Mouse (Mus musculus) kidney, postnatal 4 days (tissue): ENCODE measurements around the gene Sdc1.
A peak's percentile ranks its signal among the peaks of the same experiment; 100 is the strongest.

Experiments used
- DNase-seq, 2 experiments: peaks; one replicate each; pipeline ENCODE4 v3.0.0; 2021; ENCODE audit warnings: mixed read lengths in 2 of 2

Gene Sdc1

DNA sequence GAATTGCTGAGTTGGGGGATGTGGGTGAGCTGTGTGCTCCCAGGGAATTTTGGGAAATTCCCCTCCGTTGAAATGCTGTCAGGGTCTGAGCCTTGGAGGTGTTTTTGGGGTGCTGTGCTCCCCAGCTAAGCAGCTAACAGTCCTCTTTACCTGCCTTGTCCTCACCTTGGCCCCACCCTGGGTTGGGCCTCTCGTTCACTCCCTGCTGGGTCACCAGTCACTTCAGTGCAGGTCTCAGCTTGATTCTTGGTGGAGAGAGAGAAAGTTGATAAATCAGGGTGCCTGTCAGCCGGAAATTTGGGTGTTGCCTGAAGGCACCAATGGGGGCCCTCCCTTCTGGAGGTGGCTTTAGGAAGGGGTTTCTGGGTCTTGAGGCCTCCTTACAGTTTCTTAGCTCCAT lies 11.4 kb downstream of the Sdc1 start:
- DNase-seq: no peak

DNA sequence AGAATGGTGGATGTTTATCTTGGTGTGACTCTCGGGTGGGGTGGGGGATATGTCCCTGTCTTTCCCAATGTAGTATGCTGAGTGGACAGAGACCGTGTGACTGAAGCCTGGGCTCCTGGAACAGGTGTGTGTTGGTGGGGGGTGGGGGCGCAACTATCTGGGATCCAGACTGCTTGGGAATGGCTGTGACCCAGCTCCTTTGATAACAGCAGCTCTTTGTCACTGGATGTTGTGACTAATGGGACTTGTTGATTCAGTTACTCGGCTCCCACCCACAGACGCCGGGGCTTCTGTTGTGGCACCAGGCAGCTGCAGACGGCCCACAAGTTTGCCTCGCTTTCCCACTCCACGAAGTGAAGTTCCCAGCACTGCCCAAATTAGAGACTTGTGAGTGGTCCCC lies 13.1 kb downstream of the Sdc1 start:
- no peak for DNase-seq

DNA sequence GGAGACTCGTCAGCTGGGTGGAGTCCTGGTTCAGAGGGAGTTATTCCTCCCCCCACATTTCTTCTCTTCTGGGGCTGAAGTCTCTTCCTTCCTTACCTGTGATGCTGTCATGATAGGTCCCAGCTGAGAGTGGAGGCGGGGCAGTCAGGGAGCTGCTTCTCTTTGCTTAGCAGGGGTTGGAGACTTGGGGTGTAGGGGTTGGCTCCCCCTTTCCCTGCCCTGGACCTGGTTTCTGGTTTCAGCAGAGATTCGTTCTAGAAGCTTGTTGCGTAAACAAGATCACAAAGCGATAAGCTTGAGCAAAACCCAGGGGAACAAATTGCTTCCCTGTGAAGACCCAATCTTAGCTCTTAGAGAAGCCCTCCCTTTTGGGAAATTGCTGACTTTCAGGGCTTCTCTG lies 15.4 kb downstream of the Sdc1 start:
- DNase-seq: no peak

DNA sequence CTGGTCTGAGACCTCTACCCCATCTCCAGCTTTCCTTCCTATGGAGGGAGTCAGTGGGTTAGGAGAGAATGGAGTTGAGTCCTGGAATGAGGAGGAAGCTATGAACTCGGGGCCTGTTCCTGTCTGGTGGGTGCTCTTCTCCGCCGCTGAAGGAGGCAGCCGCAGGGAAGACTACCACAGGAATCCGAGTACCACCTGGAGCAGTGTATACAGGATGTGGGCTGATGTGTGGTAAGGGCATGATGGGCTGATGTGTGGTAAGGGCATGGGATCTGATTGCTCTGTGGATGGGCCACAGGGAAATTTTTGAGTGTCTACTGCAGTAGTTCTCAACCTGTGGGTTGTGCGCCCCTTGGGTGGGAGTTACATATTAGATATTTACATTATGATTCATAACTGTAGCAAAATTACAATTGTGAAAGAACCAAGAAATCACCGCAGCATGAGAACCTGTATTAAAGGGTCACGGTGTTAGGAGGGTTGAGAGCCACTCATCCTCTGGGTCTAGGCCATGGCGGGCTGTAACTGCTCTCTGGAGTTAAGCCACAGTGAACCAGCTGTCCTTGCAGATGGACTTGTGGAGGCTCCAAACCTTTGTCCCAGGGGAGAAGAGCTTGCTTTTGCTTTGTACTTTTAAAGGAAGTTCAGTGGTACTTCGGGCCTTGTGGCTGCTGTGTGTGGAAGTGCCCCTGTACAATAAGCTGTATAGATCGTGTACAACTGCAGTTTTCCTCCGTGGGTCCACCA lies 16.0 kb downstream of the Sdc1 start:
- no peak for DNase-seq

DNA sequence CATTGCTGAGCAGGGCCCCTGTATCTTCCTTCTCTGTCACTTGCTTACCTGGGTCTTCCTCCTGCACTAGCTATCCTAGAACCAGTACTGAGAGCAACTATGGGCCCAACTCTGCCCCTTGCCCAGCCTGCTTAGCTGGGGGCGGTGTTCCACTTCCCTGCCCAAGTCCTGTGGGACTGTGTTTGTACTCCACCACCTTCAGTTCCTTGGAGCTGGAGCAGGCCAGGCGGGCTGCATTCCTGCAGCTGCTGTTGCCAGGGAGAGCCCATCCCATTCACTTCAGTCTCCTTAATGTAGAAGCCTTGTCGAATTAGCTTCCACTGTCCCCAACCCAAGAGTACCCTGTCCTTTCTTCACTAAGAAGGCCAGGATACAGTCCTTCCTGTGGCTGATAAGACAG lies 17.3 kb downstream of the Sdc1 start:
- no peak for DNase-seq

DNA sequence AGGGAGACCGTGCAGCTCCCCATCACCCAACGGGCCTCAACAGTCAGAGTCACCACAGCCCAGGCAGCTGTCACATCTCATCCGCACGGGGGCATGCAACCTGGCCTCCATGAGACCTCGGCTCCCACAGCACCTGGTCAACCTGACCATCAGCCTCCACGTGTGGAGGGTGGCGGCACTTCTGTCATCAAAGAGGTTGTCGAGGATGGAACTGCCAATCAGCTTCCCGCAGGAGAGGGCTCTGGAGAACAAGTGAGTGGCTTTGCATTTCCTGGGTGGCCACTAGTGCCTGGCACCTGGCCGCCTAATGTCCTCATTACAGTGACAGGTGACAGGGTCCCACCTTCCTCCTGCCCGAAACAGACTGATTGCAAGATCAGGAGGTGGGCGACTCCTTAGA lies 19.5 kb downstream of the Sdc1 start:
- DNase-seq: no peak

DNA sequence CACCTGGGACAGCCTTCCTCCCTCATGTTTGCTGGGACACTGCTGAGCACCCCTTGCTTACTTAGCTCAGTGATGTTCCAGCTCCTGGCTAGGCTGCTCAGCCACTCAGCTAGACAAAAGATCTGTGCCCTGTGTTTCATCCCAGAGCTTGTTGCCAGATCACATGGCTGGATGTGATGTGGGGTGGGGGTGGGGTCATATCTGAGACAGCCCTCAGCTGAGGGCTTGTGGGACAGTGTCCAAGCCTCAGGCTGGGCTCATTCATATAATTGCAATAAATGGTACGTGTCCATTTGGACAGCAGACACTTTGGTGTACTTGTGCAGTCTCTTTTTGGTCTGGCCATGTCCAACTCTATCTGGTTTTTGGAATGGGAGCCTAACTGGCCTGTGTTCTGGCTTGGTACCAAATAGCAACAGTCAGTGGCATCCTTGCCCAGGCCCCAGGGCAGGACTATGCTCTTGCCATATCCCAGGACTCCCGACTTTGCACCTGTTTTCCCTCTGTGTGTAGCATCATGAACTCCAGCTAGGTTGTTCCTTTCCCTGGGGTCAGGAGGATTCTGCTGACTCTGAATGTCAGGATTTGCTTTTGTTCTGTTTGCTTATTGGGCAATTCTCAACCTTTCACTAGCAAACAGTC lies 22.4 kb downstream of the Sdc1 start:
- peak in 1 of 2 experiments; percentile 32 for DNase-seq

DNA sequence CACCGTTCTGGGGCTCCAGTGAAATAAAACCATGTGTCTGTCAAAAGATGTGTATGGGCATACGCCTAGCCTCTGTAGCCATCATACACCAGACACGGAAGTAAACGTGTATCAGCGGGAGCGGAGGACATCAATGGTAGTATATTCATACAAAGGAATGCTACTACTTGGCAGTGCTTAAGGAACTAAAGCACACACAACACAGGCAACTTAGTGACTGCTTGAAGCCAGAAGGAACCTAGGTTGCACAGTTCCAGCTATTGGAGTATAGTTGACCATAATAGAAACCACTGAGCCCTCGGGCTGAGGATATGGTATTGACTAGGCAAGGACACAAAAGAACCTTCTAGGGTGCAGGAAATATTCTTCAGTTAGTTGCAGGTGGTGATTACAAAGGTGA lies 26.8 kb downstream of the Sdc1 start:
- no peak for DNase-seq

DNA sequence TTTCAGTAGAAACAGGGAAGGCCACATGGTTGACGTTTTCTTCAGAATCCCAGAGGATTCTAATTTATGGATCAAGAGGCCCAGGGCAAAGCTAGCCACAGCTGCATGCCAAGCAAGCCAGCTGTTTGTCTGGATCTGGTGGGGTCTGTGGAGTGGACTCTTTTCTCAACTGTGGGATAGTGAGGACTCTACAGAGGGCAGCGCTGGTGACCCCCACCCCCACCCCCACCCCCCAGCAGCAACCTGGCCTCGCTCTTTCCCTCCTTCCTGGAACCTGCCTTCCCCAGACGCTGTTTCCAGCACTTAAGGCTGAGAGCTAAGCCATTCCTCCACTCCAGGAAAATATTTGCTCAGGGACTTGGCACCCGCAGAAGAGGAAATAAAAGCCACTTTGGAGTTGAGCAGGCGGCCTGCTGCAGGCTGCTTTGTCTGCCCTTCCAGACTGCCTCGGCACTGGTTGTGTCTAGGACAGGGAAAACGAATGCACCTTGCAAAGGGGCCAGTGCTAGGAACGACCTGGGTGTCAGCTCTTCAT lies 27.4 kb downstream of the Sdc1 start:
- DNase-seq: peak; percentile 41 to 60

DNA sequence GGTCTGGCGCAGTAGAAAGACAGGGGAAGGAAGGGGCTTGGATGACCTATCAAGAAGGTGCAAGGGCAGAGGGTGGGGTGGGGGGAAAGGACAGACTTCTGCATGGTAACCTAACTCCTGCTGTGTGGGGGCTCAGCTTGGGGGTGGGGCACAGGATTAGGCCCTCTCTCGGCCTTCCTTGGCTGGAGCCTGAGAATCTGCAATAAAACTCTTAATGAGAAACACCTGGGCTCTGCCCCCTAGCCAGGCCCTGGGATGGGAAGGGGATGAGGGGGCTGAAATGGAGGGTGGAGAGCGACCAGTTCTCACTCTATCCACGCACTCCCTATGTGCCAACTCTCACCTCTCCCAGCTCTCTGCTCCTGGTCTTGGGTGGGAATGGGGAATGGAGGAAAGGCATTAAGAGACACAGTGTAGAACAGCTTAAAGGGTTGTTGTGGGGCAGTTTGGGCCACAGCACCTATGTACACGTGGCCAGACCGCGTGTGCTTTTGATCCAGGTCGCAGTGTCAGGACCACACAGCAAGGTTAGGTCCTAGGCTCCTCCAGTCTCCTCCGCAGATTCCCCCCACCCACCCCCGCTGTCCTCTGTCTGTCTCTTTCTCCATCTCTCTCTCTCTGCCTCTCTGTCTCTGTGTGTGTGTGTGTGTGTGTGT lies 32.4 kb downstream of the Sdc1 start:
- peak in 1 of 2 experiments; percentile 22 for DNase-seq

DNA sequence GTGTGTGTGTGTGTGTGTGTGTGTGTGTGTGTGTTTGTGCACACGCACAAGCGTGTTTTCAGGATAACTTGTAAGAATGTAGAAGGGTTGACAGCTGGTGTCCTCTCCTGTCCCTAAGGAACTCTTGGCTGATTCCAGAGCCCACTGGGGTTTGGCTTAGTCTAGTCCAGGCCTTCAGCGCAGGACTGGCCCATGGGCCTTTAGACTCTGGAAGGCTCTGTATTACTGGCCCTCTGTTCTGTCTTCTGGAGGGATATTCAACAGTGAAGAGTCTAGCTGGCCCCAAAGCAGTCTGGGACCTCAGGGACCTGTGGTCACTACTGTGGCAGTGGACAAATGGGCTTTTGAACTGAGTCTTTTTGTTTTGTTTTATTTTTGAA lies 32.9 kb downstream of the Sdc1 start:
- no peak for DNase-seq

DNA sequence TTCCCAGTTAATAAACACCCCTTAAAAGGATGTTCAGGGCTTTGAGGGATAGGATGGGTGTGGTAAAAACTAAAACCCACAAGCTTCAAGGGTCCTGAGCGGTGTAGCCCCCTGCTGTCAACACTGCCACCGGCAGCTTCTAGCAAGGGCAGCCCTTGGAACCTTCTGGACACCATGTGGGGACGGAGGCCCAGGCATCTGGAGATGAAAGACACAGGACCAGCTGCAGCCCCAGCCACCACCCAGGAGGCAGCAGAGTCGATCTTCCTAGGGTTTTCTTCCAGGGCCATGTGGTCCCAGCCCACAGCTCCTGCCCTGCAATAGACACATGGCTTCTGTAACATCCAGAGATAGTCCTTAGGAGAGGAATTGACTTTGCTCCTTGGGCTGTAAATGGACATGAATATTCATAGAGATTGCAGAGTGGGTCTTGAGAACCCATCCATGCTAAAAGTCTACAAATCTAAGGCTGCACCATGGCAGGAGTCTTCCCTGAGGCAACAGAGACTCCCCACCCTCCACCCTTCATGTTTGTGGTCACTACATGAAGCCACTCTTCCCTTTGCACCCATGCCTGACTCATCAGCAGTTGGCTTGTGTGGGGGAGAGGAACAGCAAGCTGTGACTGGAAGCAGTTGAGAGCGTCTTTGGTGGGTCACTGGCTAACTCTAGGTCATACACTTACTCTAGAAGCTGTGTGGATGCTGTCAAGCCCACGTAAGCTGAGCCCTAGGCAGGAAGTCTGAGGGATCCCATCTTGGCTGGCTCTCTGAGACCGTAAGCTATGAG lies 34.0 kb downstream of the Sdc1 start:
- DNase-seq: no peak

DNA sequence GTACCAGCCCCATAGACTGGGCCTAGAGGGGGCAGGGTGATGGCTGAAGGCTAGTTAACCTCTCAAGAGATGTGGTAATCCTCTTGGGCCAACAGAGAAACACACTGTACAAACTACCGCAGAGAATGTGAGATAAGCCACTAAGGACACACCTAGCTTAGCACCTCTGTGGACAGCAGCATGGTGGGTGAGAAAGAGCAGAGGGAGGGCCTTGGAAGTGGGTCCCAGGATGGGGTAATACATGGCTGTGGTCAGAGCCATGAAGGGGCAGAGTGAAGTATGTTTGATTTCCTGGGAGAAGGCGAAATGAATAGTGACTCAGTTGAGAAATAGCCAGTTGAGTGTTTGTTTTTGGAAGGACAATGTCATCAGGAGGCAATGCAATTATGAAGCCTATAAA lies 38.0 kb downstream of the Sdc1 start:
- DNase-seq: no peak

DNA sequence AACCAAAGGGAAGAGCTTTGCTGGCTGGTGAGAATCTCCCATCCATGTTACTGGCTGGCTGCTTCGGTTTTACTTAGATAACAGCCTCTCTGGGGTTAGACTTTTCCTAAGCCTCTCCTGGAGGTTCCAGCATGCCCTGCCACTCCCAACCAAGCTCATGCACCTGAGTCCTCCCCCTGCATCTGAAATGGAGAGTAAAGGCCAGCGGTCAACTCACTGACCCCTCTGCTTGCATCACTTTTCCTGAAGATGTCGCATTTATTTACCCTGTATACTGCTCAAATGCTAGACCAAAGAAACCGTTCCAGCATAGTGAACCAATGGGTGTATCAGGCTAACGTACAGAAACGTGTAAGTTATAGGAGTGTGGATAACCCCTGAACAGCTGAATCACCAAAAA lies 38.5 kb downstream of the Sdc1 start:
- no peak for DNase-seq

DNA sequence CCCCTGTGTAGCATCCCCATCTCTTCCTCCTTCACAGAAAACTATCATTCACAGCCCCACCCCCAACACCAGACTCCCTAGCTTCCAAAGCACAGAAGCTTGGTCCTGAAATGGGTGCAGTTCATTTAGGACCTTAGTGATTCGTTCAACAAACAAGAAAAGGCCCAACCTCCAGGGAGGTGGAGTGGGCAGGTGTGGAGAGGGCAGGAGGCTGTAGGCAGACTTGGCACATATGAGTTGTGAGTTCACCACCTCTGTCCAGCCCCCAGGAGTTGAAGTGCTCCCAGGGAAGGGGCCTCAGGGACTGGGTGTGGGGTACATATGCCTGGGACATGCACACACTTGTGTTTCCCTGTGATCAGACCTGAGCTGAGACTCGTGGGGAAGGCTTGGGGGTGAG lies 39.8 kb downstream of the Sdc1 start:
- no peak for DNase-seq

DNA sequence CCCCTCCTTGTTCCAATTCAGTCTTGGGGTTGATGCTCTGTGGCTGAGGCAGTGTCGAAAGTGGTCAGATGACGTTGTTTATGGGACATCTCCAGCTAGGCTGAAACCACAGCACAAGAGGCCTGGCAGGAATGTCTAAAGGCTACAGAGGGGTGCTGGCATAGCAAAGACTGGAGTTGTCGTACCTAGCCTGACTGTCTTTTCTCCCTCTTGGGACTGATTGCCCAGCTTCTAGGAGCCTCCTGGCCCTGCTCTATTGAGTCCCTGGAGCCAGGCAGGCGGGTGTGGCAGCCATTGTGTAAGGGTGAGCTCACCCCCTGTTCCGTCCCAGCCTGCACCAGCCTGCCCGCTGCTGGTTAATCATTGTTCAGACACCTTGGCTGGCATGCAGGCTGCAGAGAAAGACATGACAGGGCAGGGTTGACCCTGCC lies 40.3 kb downstream of the Sdc1 start:
- peak; percentile 76 to 86 for DNase-seq

DNA sequence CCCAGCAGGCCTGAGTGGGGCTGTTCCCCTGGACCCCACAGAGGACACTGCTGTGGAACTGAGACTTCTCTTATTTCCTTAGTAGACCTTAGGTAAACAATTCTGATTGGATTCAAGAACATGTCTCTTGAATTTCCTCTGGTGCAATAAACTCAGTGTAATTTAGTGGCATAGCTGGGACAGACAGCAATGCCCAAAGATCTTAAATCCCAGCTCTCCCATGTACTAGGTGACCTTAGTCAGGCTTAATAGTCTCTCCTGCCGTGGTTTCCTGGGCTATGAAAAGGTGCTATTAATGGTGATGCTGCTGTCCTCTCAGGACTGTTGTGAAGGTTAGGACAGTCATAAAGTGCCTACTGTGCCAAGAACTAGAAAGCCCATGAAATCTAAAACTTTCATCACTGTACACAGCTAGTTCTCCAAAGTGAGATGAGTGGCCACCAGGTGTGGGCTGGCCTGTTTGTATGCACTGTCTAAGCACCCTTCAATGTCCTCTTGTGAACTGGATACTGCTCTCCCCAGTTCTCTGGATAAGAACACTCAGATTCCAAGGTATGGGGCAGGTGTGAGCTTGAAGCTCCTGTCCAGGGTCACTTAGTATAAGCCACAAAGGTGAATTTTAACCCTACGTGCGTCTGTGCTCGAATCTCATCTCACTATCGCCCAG lies 40.9 kb downstream of the Sdc1 start:
- peak in 1 of 2 experiments; percentile 8 for DNase-seq

DNA sequence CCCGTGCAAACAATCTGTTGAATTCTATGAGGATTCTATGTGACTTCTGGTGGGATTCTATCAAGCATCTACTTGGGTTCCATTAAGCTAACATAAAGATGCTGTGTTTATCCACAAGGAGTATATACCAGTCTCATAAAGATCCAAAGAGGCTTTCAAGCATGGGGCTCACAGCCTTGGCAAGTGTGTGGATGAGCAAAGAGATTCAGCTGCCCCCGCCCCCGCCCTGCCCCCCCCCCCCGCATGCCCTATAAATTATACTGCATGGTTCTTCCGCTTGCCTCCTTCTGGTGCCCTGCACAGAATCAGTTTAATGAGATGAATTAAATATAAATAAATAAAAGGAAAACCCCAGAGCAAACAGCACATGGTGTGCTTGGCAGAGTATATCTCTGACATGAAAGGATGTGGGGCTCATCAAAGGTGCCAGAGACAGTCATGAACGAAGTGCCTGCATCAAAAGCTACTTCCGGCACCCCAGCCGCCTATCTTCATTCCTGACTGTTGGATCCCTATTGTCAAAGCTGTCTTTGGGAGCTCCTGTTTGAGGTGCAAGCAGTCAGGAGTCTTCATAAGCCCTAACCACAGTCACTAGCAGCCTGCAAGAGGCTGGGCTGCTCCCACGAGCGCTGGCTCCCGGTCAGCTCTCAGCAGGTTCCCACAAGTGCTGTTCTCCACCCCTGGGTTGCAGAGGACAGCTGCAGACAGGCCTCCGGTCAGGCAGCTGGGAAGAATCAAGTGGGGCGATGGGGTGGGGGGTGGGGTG lies 46.5 kb downstream of the Sdc1 start:
- DNase-seq: peak; percentile 75 to 82

DNA sequence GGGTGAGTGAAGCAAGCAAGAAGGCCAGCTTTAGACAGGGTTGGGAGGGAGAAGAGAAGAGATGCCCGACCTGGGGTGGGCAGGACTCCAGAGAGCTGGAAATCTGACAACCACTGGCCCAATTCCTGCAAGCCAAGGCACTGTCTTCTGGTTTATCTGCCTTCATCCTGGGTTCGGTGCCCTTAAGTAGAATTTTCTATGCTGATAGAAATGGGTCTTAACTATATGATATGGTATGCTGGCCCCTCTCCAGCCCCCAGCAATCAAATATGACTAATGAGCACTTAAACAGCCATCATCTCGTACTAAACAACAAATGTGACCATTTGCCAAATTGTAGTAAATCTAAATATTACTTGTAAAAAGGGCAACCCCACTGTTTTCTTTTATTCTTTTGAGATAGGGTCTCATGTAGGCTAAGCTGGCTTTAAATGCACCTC lies 47.1 kb downstream of the Sdc1 start:
- DNase-seq: peak in 1 of 2 experiments; percentile 50

DNA sequence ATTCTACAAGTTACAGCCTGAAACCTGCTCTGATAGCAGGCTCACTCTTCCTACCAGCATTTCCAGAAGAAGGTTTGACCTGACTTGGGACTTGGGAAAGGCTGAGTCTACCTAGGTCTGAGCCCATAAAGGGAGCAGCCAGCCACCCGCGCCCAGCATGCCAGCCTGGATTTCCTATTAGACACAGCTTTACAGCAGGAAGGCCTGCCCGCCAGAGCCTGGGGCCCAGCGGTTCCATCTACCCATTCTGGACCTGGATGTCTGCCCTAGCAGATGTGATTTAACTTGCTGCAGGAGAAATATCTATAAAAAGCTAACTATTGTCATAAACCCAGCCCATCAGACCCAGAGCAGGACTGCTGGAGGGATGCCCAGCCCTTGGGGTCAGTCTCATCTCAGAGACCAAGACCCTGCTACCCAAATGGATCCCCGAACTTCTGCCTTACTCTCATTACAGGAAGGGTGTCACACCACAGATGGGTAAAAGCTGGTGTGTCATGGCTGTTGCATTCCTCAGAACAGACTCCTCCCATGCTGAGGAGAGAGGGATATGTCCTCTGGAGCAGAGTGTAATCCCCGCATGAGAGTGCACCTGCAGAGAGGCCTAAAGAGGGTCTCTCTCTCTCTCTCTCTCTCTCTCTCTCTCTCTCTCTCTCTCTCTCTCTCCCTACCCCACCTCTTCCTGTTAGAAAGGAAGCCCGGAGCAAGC lies 54.0 kb downstream of the Sdc1 start:
- DNase-seq: peak in 1 of 2 experiments; percentile 50
